Mouse (Mus musculus): ENCODE results near the gene Cd63. TPM values are rescaled to one million over a fixed set of nuclear protein-coding genes. Genes with fewer than 3 reads are reported as not detected.

The Cd63 gene
- polyA plus RNA-seq, 1 experiment from 2014 or later = 118 TPM

GRCm38 (mm10) chr10:128947496-128947895 is 46.7 kb downstream of the Cd63 start:
- peaks cover 37% of the 10 kb centered on the region for H3K27me3 ChIP-seq
- H3K4me2 ChIP-seq = no peak overlapping the region
- no peaks in the 10 kb centered on the region; the same call in 1 of the 2 replicates for H3K9me3 ChIP-seq (replicated peaks)
- 68% methylated on average over 4 of the region's 4 CpGs for WGBS (ENCODE audit: insufficient replicate concordance)
- no peak overlapping the region for H3K27ac ChIP-seq
- H3K4me3 ChIP-seq (replicated peaks) = no peak overlapping the region
- H3K4me1 ChIP-seq (replicated peaks) = no peaks in the 10 kb centered on the region
- ATAC-seq (ENCODE audit: low read depth) (no peak), DNase-seq (no peak)
- no peaks in the 10 kb centered on the region for H3K36me3 ChIP-seq
- no peak overlapping the region for H3K9ac ChIP-seq

- DNase-seq = no peak
- 44% methylated on average over 16 of the region's 16 CpGs for WGBS (ENCODE audit: insufficient replicate concordance)
- Histone ChIP-seq H3K4me1 (replicated peaks) (no peaks in the 10 kb centered on the region), H3K27me3 (peaks cover 34% of the 10 kb centered on the region), H3K4me2 (no peak overlapping the region), H3K9ac (no peak overlapping the region), H3K4me3 (replicated peaks) (no peak overlapping the region), H3K36me3 (no peaks in the 10 kb centered on the region), H3K9me3 (replicated peaks) (no peaks in the 10 kb centered on the region; the same call in 1 of the 2 replicates), H3K27ac (no peak overlapping the region)
- 0 out of 2 replicates have a peak, but pooled peaks have one; percentile 7 for ATAC-seq (ENCODE audit: low read depth)
Measured at GRCm38 (mm10) chr10:128950208-128950887, 49.6 kb downstream of the Cd63 start.

GRCm38 (mm10) chr10:128958340-128958739 is 57.6 kb downstream of the Cd63 start:
- no peak for DNase-seq
- 62% methylated on average over 10 of the region's 10 CpGs for WGBS (ENCODE audit: insufficient replicate concordance)
- Histone ChIP-seq H3K9ac (no peak overlapping the region), H3K27ac (no peak overlapping the region), H3K36me3 (no peaks in the 10 kb centered on the region), H3K4me2 (no peak overlapping the region), H3K4me1 (replicated peaks) (no peaks in the 10 kb centered on the region), H3K9me3 (replicated peaks) (no peaks in the 10 kb centered on the region), H3K4me3 (replicated peaks) (no peak overlapping the region), H3K27me3 (peaks cover 47% of the 10 kb centered on the region)
- no peak for ATAC-seq (ENCODE audit: low read depth)

DNA sequence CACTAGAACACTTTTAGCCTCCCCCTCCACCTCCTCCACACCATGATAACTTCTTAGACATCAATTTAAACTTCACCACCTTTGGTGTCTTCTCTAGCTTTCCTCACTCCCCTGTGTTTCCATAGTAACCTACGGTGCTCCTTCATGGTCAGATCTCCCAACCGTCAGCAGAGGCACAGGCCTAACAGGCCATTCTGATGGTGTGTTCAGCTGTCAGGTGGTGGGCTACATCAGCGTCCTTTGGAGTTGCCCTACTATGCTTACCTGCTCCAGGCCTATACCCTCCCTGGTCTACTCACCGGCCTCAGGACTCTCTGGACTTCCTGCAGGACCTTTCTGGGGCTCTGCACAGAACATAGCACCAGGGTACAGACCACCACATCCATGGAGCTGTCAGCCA is 59.4 kb downstream of the Cd63 start:
- WGBS (ENCODE audit: insufficient replicate concordance) = 51% methylated on average over 4 of the region's 4 CpGs
- Histone ChIP-seq H3K9me3 (replicated peaks) (no peaks in the 10 kb centered on the region), H3K9ac (no peak overlapping the region), H3K4me1 (replicated peaks) (no peaks in the 10 kb centered on the region), H3K4me3 (replicated peaks) (no peak overlapping the region), H3K4me2 (no peak overlapping the region), H3K27ac (no peak overlapping the region), H3K27me3 (peaks cover 41% of the 10 kb centered on the region), H3K36me3 (no peaks in the 10 kb centered on the region)
- ATAC-seq (ENCODE audit: low read depth) (no peak), DNase-seq (no peak)

GRCm38 (mm10) chr10:128960590-128961584 is 60.1 kb downstream of the Cd63 start, which contains the start of gene Mettl7b:
TSS of gene Mettl7b (minus strand) at chr10:128960988.
- H3K36me3 ChIP-seq = no peaks in the 10 kb centered on the region
- H3K27me3 ChIP-seq = peaks cover 35% of the 10 kb centered on the region
- DNase-seq = no peak
- H3K9me3 ChIP-seq (replicated peaks) = no peaks in the 10 kb centered on the region
- WGBS (ENCODE audit: insufficient replicate concordance) = 50% methylated on average over 12 of the region's 12 CpGs
- no peak for ATAC-seq (ENCODE audit: low read depth)
- no peak within 1 kb of the TSS for H3K27ac ChIP-seq
- H3K9ac ChIP-seq = no peak within 1 kb of the TSS
- H3K4me1 ChIP-seq (replicated peaks) = 0 out of 2 replicates have a peak, but pooled peaks cover 3% of the 10 kb centered on the region
- no peak within 1 kb of the TSS for H3K4me3 ChIP-seq (replicated peaks)
- no peak within 1 kb of the TSS for H3K4me2 ChIP-seq

Other genes with a start within 250 kb of the Cd63 start
- gene Suox, start 226.9 kb upstream of the Cd63 start, polyA plus RNA-seq (2015; fragmentation: Nextera tagmentation; extraction: Ambion mirVana) = 10.7 and 13.9 TPM in 2 replicates
- 24.5 and 31.4 TPM in 2 replicates for gene Rab5b, start 204.7 kb upstream of the Cd63 start, polyA plus RNA-seq (2015; fragmentation: Nextera tagmentation; extraction: Ambion mirVana)
- 0.30 and 0.52 TPM in 2 replicates for gene Pmel, start 196.8 kb upstream of the Cd63 start, polyA plus RNA-seq (2015; fragmentation: Nextera tagmentation; extraction: Ambion mirVana)
- gene Cdk2, start 196.0 kb upstream of the Cd63 start, polyA plus RNA-seq (2015; fragmentation: Nextera tagmentation; extraction: Ambion mirVana) = 61.1 and 71.9 TPM in 2 replicates
- 1.8 and 2.6 TPM in 2 replicates for gene Dgka, start 156.1 kb upstream of the Cd63 start, polyA plus RNA-seq (2015; fragmentation: Nextera tagmentation; extraction: Ambion mirVana)
- gene Pym1, start 153.1 kb upstream of the Cd63 start, polyA plus RNA-seq (2015; fragmentation: Nextera tagmentation; extraction: Ambion mirVana) = 20.4 and 20.8 TPM in 2 replicates
- 6.9 and 8.3 TPM in 2 replicates for gene Mmp19, start 110.1 kb upstream of the Cd63 start, polyA plus RNA-seq (2015; fragmentation: Nextera tagmentation; extraction: Ambion mirVana)
- 20.4 and 23.6 TPM in 2 replicates for gene Dnajc14, start 96.9 kb upstream of the Cd63 start, polyA plus RNA-seq (2015; fragmentation: Nextera tagmentation; extraction: Ambion mirVana)
- 2.4 and 3.2 TPM in 2 replicates for gene Tmem198b, start 96.6 kb upstream of the Cd63 start, polyA plus RNA-seq (2015; fragmentation: Nextera tagmentation; extraction: Ambion mirVana)
- 147 and 176 TPM in 2 replicates for gene Sarnp, start 83.7 kb upstream of the Cd63 start, polyA plus RNA-seq (2015; fragmentation: Nextera tagmentation; extraction: Ambion mirVana)
- 90.2 and 91.0 TPM in 2 replicates for gene Ormdl2, start 79.3 kb upstream of the Cd63 start, polyA plus RNA-seq (2015; fragmentation: Nextera tagmentation; extraction: Ambion mirVana)
- 0.43 and 0.66 TPM in 2 replicates for gene Gdf11, start 9.3 kb upstream of the Cd63 start, polyA plus RNA-seq (2015; fragmentation: Nextera tagmentation; extraction: Ambion mirVana)
- 10.5 and 10.6 TPM in 2 replicates for gene Rdh5, start 21.9 kb downstream of the Cd63 start, polyA plus RNA-seq (2015; fragmentation: Nextera tagmentation; extraction: Ambion mirVana)
- gene Bloc1s1, start 23.0 kb downstream of the Cd63 start, polyA plus RNA-seq (2015; fragmentation: Nextera tagmentation; extraction: Ambion mirVana) = 81.9 and 87.1 TPM in 2 replicates
- gene Itga7, start 32.8 kb downstream of the Cd63 start, polyA plus RNA-seq (2015; fragmentation: Nextera tagmentation; extraction: Ambion mirVana) = 0.12 and 0.41 TPM in 2 replicates
- gene Mettl7b, start 60.0 kb downstream of the Cd63 start, polyA plus RNA-seq (2015; fragmentation: Nextera tagmentation; extraction: Ambion mirVana) = not detected in 2 replicates
- gene Olfr9, start 88.4 kb downstream of the Cd63 start, polyA plus RNA-seq (2015; fragmentation: Nextera tagmentation; extraction: Ambion mirVana) = not detected in 2 replicates
- gene Olfr763, start 109.8 kb downstream of the Cd63 start, polyA plus RNA-seq (2015; fragmentation: Nextera tagmentation; extraction: Ambion mirVana) = not detected in 2 replicates
- not detected in 2 replicates for gene Olfr764-ps1, start 138.9 kb downstream of the Cd63 start, polyA plus RNA-seq (2015; fragmentation: Nextera tagmentation; extraction: Ambion mirVana)
- gene Olfr765, start 149.0 kb downstream of the Cd63 start, polyA plus RNA-seq (2015; fragmentation: Nextera tagmentation; extraction: Ambion mirVana) = not detected in 2 replicates
- gene Olfr766-ps1, start 168.0 kb downstream of the Cd63 start, polyA plus RNA-seq (2015; fragmentation: Nextera tagmentation; extraction: Ambion mirVana) = not detected in 2 replicates
- not detected in 2 replicates for gene Olfr767, start 181.9 kb downstream of the Cd63 start, polyA plus RNA-seq (2015; fragmentation: Nextera tagmentation; extraction: Ambion mirVana)
- gene Olfr768, start 198.4 kb downstream of the Cd63 start, polyA plus RNA-seq (2015; fragmentation: Nextera tagmentation; extraction: Ambion mirVana) = not detected in 2 replicates
- not detected in 2 replicates for gene Olfr769, start 216.9 kb downstream of the Cd63 start, polyA plus RNA-seq (2015; fragmentation: Nextera tagmentation; extraction: Ambion mirVana)
- not detected in 2 replicates for gene Olfr770, start 238.0 kb downstream of the Cd63 start, polyA plus RNA-seq (2015; fragmentation: Nextera tagmentation; extraction: Ambion mirVana)

Data from liver, embryonic 13.5 days (tissue).